Mouse (Mus musculus) CD4-positive, CD25-positive, alpha-beta regulatory T cell, adult 2 months (primary cell): ENCODE measurements around the gene Pus10.
A peak's percentile ranks its signal among the peaks of the same experiment; 100 is the strongest.
"Not testable (repeated sequence)": the region's sequence is repeated elsewhere in the genome, so short reads cannot be mapped to it uniquely, and the experiment has no call there.

Experiments used
- DNase-seq: peaks from one replicate; pipeline ENCODE4 v3.0.0-alpha.2; 2012; ENCODE audit warnings: low read depth, low spot score

Pus10 gene

GRCm38 (mm10) chr11:23758218-23758617 lies 92.7 kb downstream of the Pus10 start:
- DNase-seq = no peak

DNA sequence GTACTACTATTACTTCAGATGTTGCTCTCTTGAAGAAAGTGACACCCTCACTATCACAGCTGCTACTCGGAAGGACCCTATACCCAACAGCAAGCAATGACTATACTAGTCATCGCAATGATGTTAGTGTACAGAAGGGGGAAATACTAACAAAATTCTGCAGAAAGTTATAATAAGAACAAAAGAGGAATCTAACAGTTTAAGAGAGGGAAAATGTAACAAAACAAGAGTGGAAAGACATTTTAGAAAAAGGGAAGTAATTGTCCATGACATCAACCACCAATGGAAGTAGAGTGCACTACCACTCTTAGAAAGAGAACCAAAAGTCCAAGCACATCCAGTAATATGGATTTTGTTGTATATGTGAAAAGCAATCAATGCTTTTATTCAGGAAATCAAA lies 97.2 kb downstream of the Pus10 start:
- no peak for DNase-seq

DNA sequence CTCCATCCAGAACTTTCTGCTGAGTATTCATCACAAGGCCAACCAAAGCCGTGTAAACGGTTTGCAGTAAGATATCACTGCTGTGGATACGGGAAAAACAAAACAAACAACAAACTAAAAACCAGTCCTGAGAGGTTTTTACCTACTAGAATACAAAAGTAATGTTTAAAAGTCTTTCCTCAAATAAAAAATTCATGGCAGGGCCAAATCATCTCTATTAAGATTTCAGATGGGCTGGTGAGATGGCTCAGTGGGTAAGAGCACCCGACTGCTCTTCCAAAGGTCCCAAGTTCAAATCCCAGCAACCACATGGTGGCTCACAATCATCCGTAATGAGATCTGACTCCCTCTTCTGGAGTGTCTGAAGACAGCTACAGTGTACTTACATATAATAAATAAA lies 101.9 kb downstream of the Pus10 start:
- not testable (repeated sequence) for DNase-seq

DNA sequence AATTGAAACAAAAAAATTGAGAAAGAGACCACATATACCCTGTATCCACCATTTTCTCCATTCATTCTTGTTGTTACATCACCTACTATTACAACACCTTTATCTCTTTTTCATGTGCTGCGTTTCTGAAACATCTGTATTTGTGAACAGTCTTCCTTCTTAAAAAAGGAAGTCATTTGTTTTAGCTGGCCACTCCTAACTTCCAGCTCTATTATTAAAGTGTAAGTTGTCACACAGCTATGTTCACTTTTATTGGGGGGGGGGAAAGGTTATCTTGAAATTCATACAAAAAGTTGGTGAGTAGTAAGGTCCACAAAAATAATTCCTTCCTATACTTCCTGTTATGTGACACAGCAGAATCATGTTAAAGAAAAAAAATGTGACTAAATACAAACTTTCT lies 102.5 kb downstream of the Pus10 start:
- DNase-seq = no peak

DNA sequence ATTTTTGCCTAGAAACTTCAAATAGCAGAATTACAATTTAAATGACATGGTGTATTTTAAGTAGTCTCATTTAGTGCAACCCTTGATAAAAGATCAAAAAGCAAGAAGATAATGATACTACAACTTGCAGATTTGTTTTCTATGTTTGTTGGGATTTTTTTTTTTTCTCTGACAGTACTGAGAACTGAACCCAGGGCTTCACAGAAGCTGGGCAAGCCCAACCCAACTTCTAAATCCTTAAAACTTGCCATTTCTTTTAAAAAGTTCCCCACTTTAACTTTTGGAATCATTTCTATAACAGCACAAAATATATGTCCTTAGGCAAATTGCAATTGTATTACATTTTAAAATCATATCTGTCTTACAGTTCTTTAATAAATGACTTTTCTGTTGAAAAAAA lies 103.6 kb downstream of the Pus10 start:
- DNase-seq = no peak

GRCm38 (mm10) chr11:23769686-23770509 lies 104.4 kb downstream of the Pus10 start:
- DNase-seq = peak; percentile 72

DNA sequence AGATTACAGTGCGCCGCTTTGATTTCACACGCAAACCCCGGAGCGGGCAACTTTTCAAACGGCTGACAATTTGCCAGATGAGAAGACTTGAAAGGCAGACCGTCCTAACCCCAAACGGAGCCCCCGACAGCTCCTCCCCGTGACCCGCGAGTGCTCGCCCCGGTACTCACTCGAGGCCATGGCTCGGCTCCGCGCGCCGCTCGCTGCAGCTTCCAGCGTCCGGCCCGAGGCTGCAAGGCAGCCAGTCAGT lies 105.0 kb downstream of the Pus10 start:
- DNase-seq = no peak

GRCm38 (mm10) chr11:23770760-23771506 lies 105.5 kb downstream of the Pus10 start, which contains the start of gene Rel:
Rel (minus strand) TSS chr11:23770970.
- DNase-seq = peak; percentile 95

- DNase-seq = no peak
Measured at GRCm38 (mm10) chr11:23771507-23772097, 106.1 kb downstream of the Pus10 start.

GRCm38 (mm10) chr11:23772471-23772870 lies 107.0 kb downstream of the Pus10 start:
- peak; percentile 13 for DNase-seq

GRCm38 (mm10) chr11:23778787-23779201 lies 113.3 kb downstream of the Pus10 start:
- peak; percentile 55 for DNase-seq

GRCm38 (mm10) chr11:23782038-23782437 lies 116.6 kb downstream of the Pus10 start:
- peak; percentile 67 for DNase-seq
